Mouse (Mus musculus): ENCODE data around the gene Efcab3.
"Not testable (repeated sequence)": the region's sequence is repeated elsewhere in the genome, so short reads cannot be mapped to it uniquely, and the experiment has no call there.

Gene Efcab3

DNA sequence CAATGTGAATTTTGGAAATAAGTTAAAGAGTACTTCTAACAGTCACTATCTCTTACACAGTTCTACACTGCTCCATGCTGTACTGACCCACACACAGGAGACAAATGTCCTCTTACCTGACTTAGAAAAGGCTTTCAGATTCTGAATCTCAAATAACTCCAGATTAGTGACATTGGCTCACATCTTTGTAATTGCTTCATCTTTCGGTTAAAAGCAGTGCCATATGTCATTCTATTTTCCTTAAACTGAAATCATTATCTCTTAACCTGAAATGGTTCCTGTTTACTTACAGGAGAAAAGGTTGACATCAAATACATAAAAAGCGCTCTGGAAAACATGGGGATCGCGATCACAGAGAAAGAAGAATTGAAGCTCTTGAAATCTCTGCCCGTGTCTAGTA lies at the start of gene Efcab3:
TSS of gene Efcab3 (plus strand) at position 301 of the 400 bp plus-strand sequence.
- DNase-seq (ENCODE audit: low read depth, low spot score), result no peak

GRCm38 (mm10) chr11:105021071-105021470 lies 42.3 kb upstream of the Efcab3 start:
- peak; percentile 5 for DNase-seq (ENCODE audit: low read depth, low spot score)

DNA sequence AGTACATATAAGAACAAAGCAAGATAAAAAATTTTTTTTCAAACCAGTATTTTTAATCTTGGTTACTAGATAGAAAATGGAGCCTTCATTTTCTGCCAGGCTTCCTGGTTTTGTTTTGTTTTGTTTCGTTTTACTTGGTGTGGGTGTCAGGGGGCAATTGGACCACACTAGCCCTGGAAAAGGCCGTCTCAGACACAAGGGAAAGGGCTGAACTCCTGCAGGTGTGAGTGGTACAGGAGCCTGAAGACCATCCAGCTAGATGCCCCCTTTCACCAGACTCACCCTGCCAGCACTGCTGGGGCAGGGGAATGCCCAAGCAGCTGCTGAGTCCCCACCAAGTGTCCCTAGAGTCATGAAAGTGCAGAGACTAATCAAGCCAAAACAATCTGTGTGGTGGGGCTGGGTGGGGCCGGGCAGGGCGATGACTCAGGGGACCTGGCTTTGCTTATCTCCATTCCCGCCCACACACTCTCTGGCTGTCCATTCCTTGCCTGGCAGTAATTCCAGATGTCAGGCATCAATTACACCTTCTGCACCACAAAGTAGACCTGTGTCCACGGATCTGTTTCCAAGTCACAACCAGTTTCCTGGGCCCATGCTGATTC lies 34.5 kb upstream of the Efcab3 start:
- no peak for DNase-seq (ENCODE audit: low read depth, low spot score)

GRCm38 (mm10) chr11:105029525-105029924 lies 33.9 kb upstream of the Efcab3 start:
- no peak for DNase-seq (ENCODE audit: low read depth, low spot score)

DNA sequence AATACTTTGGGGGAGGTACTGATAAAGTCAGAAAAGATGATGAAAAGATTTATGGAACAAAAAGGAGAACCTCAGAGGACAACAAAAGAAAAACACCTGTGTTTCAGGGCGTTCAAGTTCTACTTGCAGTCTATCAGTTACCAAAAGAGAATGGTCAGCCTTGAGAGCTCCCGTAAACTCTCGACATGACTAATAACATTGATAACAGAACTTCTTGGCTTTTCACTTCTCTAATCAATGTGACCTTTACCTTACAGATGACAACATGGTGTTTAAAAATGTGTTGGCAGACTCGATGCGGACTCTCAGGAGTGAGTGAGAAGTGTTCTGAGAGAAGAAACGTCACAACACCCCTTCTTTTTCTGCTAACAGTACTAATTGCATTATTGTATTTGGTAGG lies 33.2 kb upstream of the Efcab3 start:
- no peak for DNase-seq (ENCODE audit: low read depth, low spot score)

DNA sequence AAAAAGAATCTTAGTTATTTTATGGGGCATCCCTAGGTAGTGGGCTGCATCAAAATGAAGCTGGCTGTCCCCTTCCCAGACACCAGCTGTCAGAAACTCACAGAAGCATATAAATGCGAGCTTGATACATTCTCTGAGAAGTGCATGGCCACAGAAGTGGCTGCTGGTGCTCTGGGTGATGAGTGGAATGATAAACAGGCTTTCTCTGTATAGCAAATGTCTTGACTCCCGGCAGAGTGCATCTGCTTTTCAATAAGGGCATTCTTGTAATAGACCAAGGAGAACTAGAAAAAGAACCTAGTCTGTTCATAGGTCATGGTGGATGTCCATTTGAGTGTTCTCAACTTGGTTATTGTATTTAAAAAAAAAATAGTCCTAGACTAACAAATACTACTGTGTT lies 32.3 kb upstream of the Efcab3 start:
- DNase-seq (ENCODE audit: low read depth, low spot score), result no peak

- DNase-seq (ENCODE audit: low read depth, low spot score), result no peak
These were observed 28.3 kb upstream of the Efcab3 start for GRCm38 (mm10) chr11:105035081-105035480.

GRCm38 (mm10) chr11:105112448-105112847 lies 49.1 kb downstream of the Efcab3 start:
- DNase-seq (ENCODE audit: low read depth, low spot score), result not testable (repeated sequence)

GRCm38 (mm10) chr11:105117814-105118213 lies 54.4 kb downstream of the Efcab3 start:
- no peak for DNase-seq (ENCODE audit: low read depth, low spot score)

DNA sequence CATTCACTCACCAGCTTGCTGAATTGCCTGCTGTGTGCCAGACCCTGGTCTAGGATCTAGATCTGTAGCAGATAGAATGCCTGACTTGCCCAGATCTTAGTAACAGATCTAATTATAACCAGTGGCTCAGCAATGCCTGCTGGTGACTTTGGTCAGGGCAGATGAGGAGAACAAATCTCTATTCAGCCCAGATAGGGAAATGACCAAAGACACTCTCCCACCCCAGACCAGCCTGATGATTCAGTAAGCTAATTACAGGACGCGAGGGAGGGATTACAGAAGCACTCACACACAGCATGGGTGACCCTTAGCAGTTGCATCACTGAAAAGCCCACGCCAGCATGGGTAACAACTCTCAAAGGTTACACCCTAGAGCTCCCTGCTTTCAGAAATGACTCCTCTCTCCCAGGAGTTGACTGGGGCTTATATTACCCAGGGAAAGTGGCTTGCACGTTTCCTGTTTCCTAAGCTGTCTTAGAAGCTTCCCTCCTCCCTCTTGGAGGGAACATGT lies 57.2 kb downstream of the Efcab3 start:
- no peak for DNase-seq (ENCODE audit: low read depth, low spot score)

- not testable (repeated sequence) for DNase-seq (ENCODE audit: low read depth, low spot score)
These were observed 58.4 kb downstream of the Efcab3 start for GRCm38 (mm10) chr11:105121792-105122191.

GRCm38 (mm10) chr11:105123986-105124385 lies 60.6 kb downstream of the Efcab3 start:
- DNase-seq (ENCODE audit: low read depth, low spot score), result peak; percentile 71

GRCm38 (mm10) chr11:105125735-105126519 lies 62.5 kb downstream of the Efcab3 start, which contains the start of gene Mettl2:
Gene Mettl2 (plus strand): TSS chr11:105126425.
- peak; percentile 89 for DNase-seq (ENCODE audit: low read depth, low spot score)

DNA sequence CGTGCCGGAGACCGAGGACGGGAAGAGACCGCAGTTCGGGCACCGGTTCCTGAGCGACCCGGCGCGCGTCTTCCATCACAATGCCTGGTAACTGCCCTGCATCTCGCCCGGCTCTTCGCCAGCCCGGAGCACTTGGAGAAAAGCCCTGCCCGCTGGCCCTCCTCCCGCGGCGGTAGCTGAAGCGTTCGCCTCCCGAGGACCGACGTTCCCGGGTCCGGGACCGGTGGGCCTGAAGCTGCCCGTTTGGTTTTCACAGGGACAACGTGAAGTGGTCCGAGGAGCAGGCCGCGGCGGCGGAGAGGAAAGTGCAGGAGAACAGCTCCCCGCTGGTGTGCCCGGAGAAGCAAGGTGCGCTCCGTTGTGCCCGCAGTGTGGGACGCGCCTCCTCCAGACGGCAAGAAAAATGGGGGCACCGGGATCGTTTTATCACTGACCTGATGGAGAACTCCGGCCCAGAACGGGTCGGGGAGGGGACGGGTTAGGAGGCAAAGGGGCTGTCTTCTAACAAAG lies 63.2 kb downstream of the Efcab3 start:
- DNase-seq (ENCODE audit: low read depth, low spot score), result no peak

DNA sequence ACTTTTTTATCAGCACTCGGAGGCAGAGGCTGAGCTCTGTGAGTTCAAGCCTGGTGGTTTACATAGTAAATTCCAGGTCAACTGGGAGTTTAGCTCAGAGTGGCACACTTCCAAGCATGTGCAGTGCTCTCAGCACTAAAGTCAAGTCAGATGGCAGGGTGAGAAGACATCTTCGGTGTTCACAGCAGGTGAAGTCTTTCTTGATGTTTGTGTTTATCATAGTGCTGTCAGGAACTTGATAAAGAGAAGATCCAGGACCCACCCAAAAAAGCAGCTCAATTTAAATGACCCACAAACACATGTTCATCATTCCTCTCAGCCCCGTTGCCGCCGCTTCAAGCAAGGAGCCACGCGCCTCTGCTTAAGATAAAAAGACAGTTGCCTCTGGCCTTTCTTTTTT lies 72.3 kb downstream of the Efcab3 start:
- DNase-seq (ENCODE audit: low read depth, low spot score), result no peak

DNA sequence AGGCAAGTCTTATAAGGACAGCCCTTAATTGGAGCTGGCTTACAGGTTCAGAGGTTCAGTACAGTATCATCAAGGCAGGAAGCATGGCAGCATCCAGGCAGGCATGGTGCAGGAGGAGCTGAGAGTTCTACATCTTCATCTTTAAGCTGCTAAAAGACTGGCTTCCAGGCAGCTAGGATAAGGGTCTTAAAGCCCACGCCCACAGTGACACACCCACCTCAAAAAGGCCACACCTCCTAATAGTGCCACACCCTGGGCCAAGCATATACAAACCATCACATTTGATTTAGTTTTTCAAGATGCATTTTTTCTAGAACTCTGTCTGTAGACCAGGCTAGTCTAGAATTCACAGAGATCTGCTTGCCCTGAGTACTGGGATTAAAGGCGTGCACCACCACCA lies 73.9 kb downstream of the Efcab3 start:
- DNase-seq (ENCODE audit: low read depth, low spot score), result not testable (repeated sequence)

GRCm38 (mm10) chr11:105140512-105140911 lies 77.1 kb downstream of the Efcab3 start:
- DNase-seq (ENCODE audit: low read depth, low spot score), result not testable (repeated sequence)

GRCm38 (mm10) chr11:105141115-105141514 lies 77.7 kb downstream of the Efcab3 start:
- no peak for DNase-seq (ENCODE audit: low read depth, low spot score)

- DNase-seq (ENCODE audit: low read depth, low spot score), result no peak
These were observed 80.2 kb downstream of the Efcab3 start for GRCm38 (mm10) chr11:105143564-105143963.

GRCm38 (mm10) chr11:105144084-105144483 lies 80.7 kb downstream of the Efcab3 start:
- no peak for DNase-seq (ENCODE audit: low read depth, low spot score)

- no peak for DNase-seq (ENCODE audit: low read depth, low spot score)
These were observed 81.3 kb downstream of the Efcab3 start for GRCm38 (mm10) chr11:105144508-105145210.

DNA sequence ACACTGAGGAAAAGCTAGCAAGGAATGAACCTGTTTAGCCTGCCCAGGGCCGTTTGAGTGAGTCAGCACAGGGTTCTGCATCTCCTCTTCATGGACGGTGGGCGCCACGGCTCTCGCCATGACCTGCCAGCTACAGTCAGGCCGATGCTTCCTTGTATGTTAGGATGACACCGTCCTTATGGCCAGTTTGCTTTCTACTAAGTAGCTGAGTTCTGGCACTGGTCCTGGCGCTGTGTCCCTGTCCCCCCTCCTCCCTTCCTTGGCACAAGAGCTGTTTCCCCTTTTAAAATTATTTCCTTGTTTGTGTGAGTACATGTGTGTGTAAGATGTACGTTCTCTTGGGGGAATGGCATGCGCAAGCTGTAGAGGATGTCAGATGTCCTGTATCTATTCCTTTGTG lies 81.8 kb downstream of the Efcab3 start:
- no peak for DNase-seq (ENCODE audit: low read depth, low spot score)

Measured in forelimb bud, embryonic 11.5 days (tissue).